Mouse (Mus musculus) E14TG2a.4 (cell line): ENCODE results near the gene Csf3.
"Not testable (repeated sequence)": the region's sequence is repeated elsewhere in the genome, so short reads cannot be mapped to it uniquely, and the experiment has no call there.

Source experiments
- H3K27me3 ChIP-seq: 2 replicates; pipeline ENCODE4 v1.6.1; 2014; ENCODE audit warnings: low read length, control low read depth; ENCODE audit not compliant: insufficient read depth
- H3K36me3 ChIP-seq: 2 replicates; pipeline ENCODE4 v1.6.1; 2014; ENCODE audit warnings: low read length, control low read depth; ENCODE audit not compliant: insufficient read depth
- H3K4me1 ChIP-seq: replicated peaks from 2 replicates; pipeline ENCODE4 v1.6.1; 2014; ENCODE audit warnings: low read depth, low read length, control low read depth
- H3K4me3 ChIP-seq: replicated peaks from 2 replicates; pipeline ENCODE4 v1.5.1; 2014; ENCODE audit warnings: mild to moderate bottlenecking, low read length
- H3K9me3 ChIP-seq: 2 replicates; pipeline ENCODE4 v1.6.1; 2014; ENCODE audit warnings: low read length, control low read depth
- CTCF ChIP-seq: conservative IDR thresholded peaks from 2 replicates; pipeline ENCODE4 v1.5.1; 2014; ENCODE audit warnings: low read length
- NANOG ChIP-seq: IDR thresholded peaks from 2 replicates; pipeline ENCODE4 v1.6.1; 2014; ENCODE audit warnings: borderline replicate concordance, low read length, mixed read lengths
- POU5F1 ChIP-seq: IDR thresholded peaks from 2 replicates; pipeline ENCODE4 v1.6.1; 2014; ENCODE audit warnings: low read length, borderline replicate concordance

Csf3 gene

GRCm38 (mm10) chr11:98702323-98702722 is 1.3 kb downstream of the Csf3 start:
- Histone ChIP-seq H3K27me3 (peaks cover 18% of the 10 kb centered on the region), H3K4me1 (peaks cover 41% of the 10 kb centered on the region), H3K9me3 (no peaks in the 10 kb centered on the region), H3K4me3 (no peak overlapping the region), H3K36me3 (peaks cover 37% of the 10 kb centered on the region)
- TF ChIP-seq POU5F1 (no peak), CTCF (no peak), NANOG (no peak)

DNA sequence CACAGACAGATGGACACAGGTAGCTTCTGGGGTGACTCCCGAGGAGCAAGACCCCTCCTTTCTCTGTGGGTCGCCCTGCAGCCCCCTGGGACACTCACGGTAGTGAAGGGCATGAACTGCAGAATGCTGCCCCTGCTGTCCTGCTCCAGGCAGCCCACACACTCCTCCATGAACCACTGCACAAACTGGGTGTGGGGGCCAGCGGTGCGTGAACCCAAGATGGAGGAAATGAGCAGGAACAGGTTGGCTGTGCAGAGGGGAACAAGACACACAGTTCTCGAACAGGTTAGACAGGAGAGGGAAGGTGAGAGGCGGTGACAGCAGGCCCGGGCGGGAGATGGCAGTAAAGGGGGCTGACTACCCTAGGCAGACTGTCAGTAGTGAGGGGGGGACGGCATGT is 4.0 kb downstream of the Csf3 start:
- H3K36me3 ChIP-seq: peaks cover 63% of the 10 kb centered on the region
- peaks cover 67% of the 10 kb centered on the region for H3K4me1 ChIP-seq
- H3K4me3 ChIP-seq: no peak overlapping the region
- no peaks in the 10 kb centered on the region for H3K9me3 ChIP-seq
- peaks cover 18% of the 10 kb centered on the region for H3K27me3 ChIP-seq
- TF ChIP-seq POU5F1 (no peak), NANOG (no peak), CTCF (no peak)

DNA sequence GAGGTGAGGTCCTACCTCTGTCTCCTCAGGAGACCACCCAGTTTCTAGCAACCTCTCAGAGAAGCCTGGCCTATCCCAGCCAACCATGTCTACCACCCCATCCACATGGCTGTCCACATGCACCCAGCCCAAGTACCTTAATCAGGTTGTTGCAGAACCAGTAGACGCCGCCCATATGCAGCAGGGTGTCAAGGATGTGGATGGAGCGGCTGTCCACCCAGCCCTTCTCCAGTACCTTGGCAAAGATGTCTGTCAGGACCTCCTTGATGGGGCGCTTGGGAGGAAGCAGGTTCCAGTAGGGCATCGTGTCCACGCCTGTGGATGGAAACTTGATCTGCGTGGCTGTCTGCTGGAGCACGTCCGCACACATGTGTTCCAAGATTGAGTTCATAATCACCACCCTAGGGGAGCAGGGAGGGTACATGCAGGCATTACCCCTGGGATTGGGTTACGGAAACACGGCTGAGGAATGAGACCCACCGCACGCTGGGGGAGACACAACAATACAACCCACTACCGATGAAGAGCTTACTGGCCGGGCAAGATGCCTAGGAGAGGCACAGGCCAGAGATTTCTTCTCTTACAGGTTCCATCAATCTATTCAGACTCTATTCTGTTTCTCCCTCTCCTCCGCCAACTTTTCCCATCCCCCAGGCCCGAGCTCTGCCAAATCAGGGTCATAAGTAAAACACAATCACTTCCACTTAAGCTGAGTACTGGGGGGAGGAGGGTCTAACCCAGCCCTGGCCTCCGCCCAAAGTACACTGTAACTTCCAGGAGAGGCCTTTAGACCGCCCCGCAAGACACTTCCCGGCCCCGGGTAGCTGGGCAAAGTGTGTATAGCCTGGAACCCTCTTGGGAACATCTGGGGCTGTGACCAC is 6.6 kb downstream of the Csf3 start:
- peaks cover 86% of the 10 kb centered on the region for H3K36me3 ChIP-seq
- H3K27me3 ChIP-seq: no peaks in the 10 kb centered on the region
- H3K4me1 ChIP-seq: peaks cover 69% of the 10 kb centered on the region
- TF ChIP-seq CTCF (no peak), POU5F1 (no peak), NANOG (no peak)
- 0 out of 2 replicates have a peak overlapping the region, but pooled peaks have one; percentile 20 for H3K4me3 ChIP-seq
- H3K9me3 ChIP-seq: no peaks in the 10 kb centered on the region

GRCm38 (mm10) chr11:98708282-98708956 is 7.4 kb downstream of the Csf3 start:
- no peaks in the 10 kb centered on the region for H3K27me3 ChIP-seq
- TF ChIP-seq NANOG: no peak
- TF ChIP-seq POU5F1: no peak
- TF ChIP-seq CTCF: no peak
- peaks cover 76% of the 10 kb centered on the region for H3K4me1 ChIP-seq
- 0 out of 2 replicates have a peak overlapping the region, but pooled peaks have one; percentile 20 for H3K4me3 ChIP-seq
- peaks cover 93% of the 10 kb centered on the region for H3K36me3 ChIP-seq
- no peaks in the 10 kb centered on the region for H3K9me3 ChIP-seq

- H3K4me3 ChIP-seq: peak overlapping the region; percentile 26; the same call in 1 of the 2 replicates
- no peak for TF ChIP-seq POU5F1
- no peak for TF ChIP-seq CTCF
- no peak for TF ChIP-seq NANOG
- H3K27me3 ChIP-seq: no peaks in the 10 kb centered on the region
These were observed 8.1 kb downstream of the Csf3 start for GRCm38 (mm10) chr11:98709001-98709741.

DNA sequence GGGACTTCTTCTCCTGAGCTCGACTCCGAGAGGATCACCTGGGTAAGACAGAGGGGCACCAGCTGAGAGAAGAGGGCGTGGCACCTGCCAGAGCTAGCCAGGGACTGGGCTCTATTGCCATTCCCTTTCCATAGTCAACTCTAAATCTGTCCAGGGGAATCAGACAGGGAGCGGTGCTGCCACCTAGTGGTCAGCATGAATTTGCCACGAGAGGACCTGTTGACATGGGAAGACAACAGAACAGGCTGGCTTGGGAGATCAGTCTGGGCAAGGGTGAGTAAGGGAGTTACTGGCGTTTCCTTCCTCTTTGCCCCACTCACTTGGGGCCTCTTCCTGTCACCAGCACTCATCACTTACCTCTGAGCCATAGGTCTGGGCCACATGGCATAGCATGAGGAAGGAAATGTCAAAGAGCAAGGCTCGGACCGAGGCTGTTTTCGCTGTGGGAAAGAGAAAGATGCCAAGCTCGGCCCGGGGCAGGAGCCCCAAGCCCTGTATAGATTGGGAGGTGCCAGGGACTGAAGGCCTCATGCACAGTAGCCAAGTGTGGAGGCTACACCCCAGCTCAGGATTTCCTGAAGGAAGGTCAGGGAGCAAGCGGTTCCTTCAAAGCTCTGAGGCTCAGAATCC is 9.5 kb downstream of the Csf3 start:
- H3K27me3 ChIP-seq: no peaks in the 10 kb centered on the region
- H3K9me3 ChIP-seq: no peaks in the 10 kb centered on the region
- peaks cover 75% of the 10 kb centered on the region for H3K4me1 ChIP-seq
- H3K36me3 ChIP-seq: peaks cover 96% of the 10 kb centered on the region
- peak; percentile 97 for TF ChIP-seq CTCF
- no peak for TF ChIP-seq POU5F1
- no peak overlapping the region for H3K4me3 ChIP-seq

More at GRCm38 (mm10) chr11:98709001-98709741, 8.1 kb downstream of the Csf3 start:
- peaks cover 96% of the 10 kb centered on the region for H3K36me3 ChIP-seq
- H3K9me3 ChIP-seq: no peaks in the 10 kb centered on the region
- H3K4me1 ChIP-seq: peaks cover 77% of the 10 kb centered on the region

- TF ChIP-seq POU5F1: no peak
- TF ChIP-seq CTCF: no peak
- no peak for TF ChIP-seq NANOG
- Histone ChIP-seq H3K4me1 (peaks cover 79% of the 10 kb centered on the region), H3K9me3 (no peaks in the 10 kb centered on the region), H3K27me3 (no peaks in the 10 kb centered on the region), H3K4me3 (no peak overlapping the region), H3K36me3 (peaks cover 96% of the 10 kb centered on the region)
These were observed 10.0 kb downstream of the Csf3 start for GRCm38 (mm10) chr11:98711046-98711434.

DNA sequence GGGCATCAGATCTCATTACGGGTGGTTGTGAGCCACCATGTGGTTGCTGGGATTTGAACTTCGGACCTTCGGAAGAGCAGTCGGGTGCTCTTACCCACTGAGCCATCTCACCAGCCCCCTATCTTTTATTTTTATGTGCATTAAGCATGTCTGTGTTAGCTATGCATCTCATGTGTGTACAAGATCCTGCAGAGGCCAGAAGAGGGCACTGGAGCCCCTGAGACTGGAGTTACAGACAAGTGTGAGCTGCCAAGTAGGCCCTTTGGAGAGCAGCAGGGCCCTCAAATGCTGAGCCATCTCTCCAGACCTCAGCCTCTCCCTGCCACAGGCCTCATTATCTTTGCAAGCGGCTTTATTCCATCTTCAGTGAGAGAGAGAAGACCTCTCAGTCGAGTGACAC is 10.9 kb downstream of the Csf3 start:
- H3K4me1 ChIP-seq: peaks cover 87% of the 10 kb centered on the region
- H3K27me3 ChIP-seq, H3K9me3 ChIP-seq: not testable (repeated sequence)
- H3K36me3 ChIP-seq: peaks cover 96% of the 10 kb centered on the region
- H3K4me3 ChIP-seq: peak overlapping the region; percentile 30; the same call in 1 of the 2 replicates
